Mouse (Mus musculus): Measurements from ENCODE around the gene Ccdc130. TPM values are rescaled to one million over a fixed set of nuclear protein-coding genes. Genes with fewer than 3 reads are reported as not detected.
A peak's percentile ranks its signal among the peaks of the same experiment; 100 is the strongest.

Gene Ccdc130
- polyA plus RNA-seq, 1 experiment from 2014 or later: 21.0 TPM

GRCm38 (mm10) chr8:84249257-84250170 lies 20.7 kb downstream of the Ccdc130 start, which contains the start of gene D8Ertd738e:
Gene D8Ertd738e (minus strand): TSS chr8:84249719.
- H3K36me3 ChIP-seq (ENCODE audit: control insufficient read depth, insufficient read depth, low read length): peaks cover 21% of the 10 kb centered on the region; the same call in 1 of the 2 replicates
- ATAC-seq (replicated peaks; ENCODE audit: low FRiP score) (peak; percentile 92), DNase-seq (ENCODE audit: low spot score) (peak; percentile 90)
- H3K9ac ChIP-seq (ENCODE audit: low read length): peak within 1 kb of the TSS; percentile 82
- no peaks in the 10 kb centered on the region for H3K9me3 ChIP-seq (ENCODE audit: control insufficient read depth, low read length)
- 3% methylated on average over 52 of the region's 52 CpGs for WGBS
- no peaks in the 10 kb centered on the region for H3K27me3 ChIP-seq (ENCODE audit: control insufficient read depth, insufficient read depth, low read length)
- peak within 1 kb of the TSS; percentile 94 for H3K4me3 ChIP-seq (ENCODE audit: low read depth, low read length)
- H3K27ac ChIP-seq (ENCODE audit: low read depth, low read length): no peak within 1 kb of the TSS
- no peaks in the 10 kb centered on the region for H3K4me1 ChIP-seq (replicated peaks; ENCODE audit: control insufficient read depth, insufficient read depth, low read length)
- peak within 1 kb of the TSS; percentile 69 for H3K4me2 ChIP-seq (ENCODE audit: low read depth, low read length, severe bottlenecking)

- Histone ChIP-seq H3K27ac (ENCODE audit: low read depth, low read length) (no peak overlapping the region), H3K4me3 (ENCODE audit: low read depth, low read length) (no peak overlapping the region), H3K27me3 (ENCODE audit: control insufficient read depth, insufficient read depth, low read length) (no peaks in the 10 kb centered on the region), H3K36me3 (ENCODE audit: control insufficient read depth, insufficient read depth, low read length) (peaks cover 13% of the 10 kb centered on the region; the same call in 1 of the 2 replicates), H3K9ac (ENCODE audit: low read length) (no peak overlapping the region), H3K4me2 (ENCODE audit: low read depth, low read length, severe bottlenecking) (no peak overlapping the region), H3K4me1 (replicated peaks; ENCODE audit: control insufficient read depth, insufficient read depth, low read length) (no peaks in the 10 kb centered on the region), H3K9me3 (ENCODE audit: control insufficient read depth, low read length) (no peaks in the 10 kb centered on the region)
- ATAC-seq (replicated peaks; ENCODE audit: low FRiP score) (no peak), DNase-seq (ENCODE audit: low spot score) (no peak)
- WGBS: 83% methylated on average over 2 of the region's 2 CpGs
Measured at GRCm38 (mm10) chr8:84241821-84242220, 28.4 kb downstream of the Ccdc130 start.

- H3K4me2 ChIP-seq (ENCODE audit: low read depth, low read length, severe bottlenecking): no peak overlapping the region
- H3K4me1 ChIP-seq (replicated peaks; ENCODE audit: control insufficient read depth, insufficient read depth, low read length): no peaks in the 10 kb centered on the region
- no peak overlapping the region for H3K27ac ChIP-seq (ENCODE audit: low read depth, low read length)
- H3K27me3 ChIP-seq (ENCODE audit: control insufficient read depth, insufficient read depth, low read length): no peaks in the 10 kb centered on the region
- H3K36me3 ChIP-seq (ENCODE audit: control insufficient read depth, insufficient read depth, low read length): peaks cover 10% of the 10 kb centered on the region; the same call in 1 of the 2 replicates
- ATAC-seq (replicated peaks; ENCODE audit: low FRiP score) (no peak), DNase-seq (ENCODE audit: low spot score) (no peak)
- no peaks in the 10 kb centered on the region for H3K9me3 ChIP-seq (ENCODE audit: control insufficient read depth, low read length)
- H3K9ac ChIP-seq (ENCODE audit: low read length): no peak overlapping the region
- WGBS: 66% methylated on average over 6 of the region's 6 CpGs
- no peak overlapping the region for H3K4me3 ChIP-seq (ENCODE audit: low read depth, low read length)
Measured at GRCm38 (mm10) chr8:84241167-84241566, 29.0 kb downstream of the Ccdc130 start.

- Histone ChIP-seq H3K9me3 (ENCODE audit: control insufficient read depth, low read length) (no peaks in the 10 kb centered on the region), H3K27ac (ENCODE audit: low read depth, low read length) (peak overlapping the region; percentile 65; the same call in 1 of the 2 replicates), H3K9ac (ENCODE audit: low read length) (peak overlapping the region; percentile 57), H3K27me3 (ENCODE audit: control insufficient read depth, insufficient read depth, low read length) (no peaks in the 10 kb centered on the region), H3K36me3 (ENCODE audit: control insufficient read depth, insufficient read depth, low read length) (peaks cover 6% of the 10 kb centered on the region; the same call in 1 of the 2 replicates), H3K4me2 (ENCODE audit: low read depth, low read length, severe bottlenecking) (peak overlapping the region; percentile 75), H3K4me1 (replicated peaks; ENCODE audit: control insufficient read depth, insufficient read depth, low read length) (no peaks in the 10 kb centered on the region), H3K4me3 (ENCODE audit: low read depth, low read length) (peak overlapping the region; percentile 47)
- ATAC-seq (replicated peaks; ENCODE audit: low FRiP score) (no peak), DNase-seq (ENCODE audit: low spot score) (no peak)
- 22% methylated on average over 19 of the region's 19 CpGs for WGBS
Measured at GRCm38 (mm10) chr8:84237542-84238229, 32.5 kb downstream of the Ccdc130 start.

GRCm38 (mm10) chr8:84236998-84237473 lies 33.1 kb downstream of the Ccdc130 start, which contains the start of gene Zswim4:
Gene Zswim4 (minus strand): TSS chr8:84237055.
- ATAC-seq (replicated peaks; ENCODE audit: low FRiP score) (peak; percentile 99), DNase-seq (ENCODE audit: low spot score) (peak; percentile 99)
- Histone ChIP-seq H3K36me3 (ENCODE audit: control insufficient read depth, insufficient read depth, low read length) (peaks cover 6% of the 10 kb centered on the region; the same call in 1 of the 2 replicates), H3K9me3 (ENCODE audit: control insufficient read depth, low read length) (no peaks in the 10 kb centered on the region), H3K27ac (ENCODE audit: low read depth, low read length) (peak within 1 kb of the TSS; percentile 65; the same call in 1 of the 2 replicates), H3K9ac (ENCODE audit: low read length) (peak within 1 kb of the TSS; percentile 93), H3K4me1 (replicated peaks; ENCODE audit: control insufficient read depth, insufficient read depth, low read length) (no peaks in the 10 kb centered on the region), H3K4me3 (ENCODE audit: low read depth, low read length) (peak within 1 kb of the TSS; percentile 90), H3K27me3 (ENCODE audit: control insufficient read depth, insufficient read depth, low read length) (no peaks in the 10 kb centered on the region), H3K4me2 (ENCODE audit: low read depth, low read length, severe bottlenecking) (peak within 1 kb of the TSS; percentile 92)
- under 1% methylated on average over 35 of the region's 35 CpGs for WGBS

- no peaks in the 10 kb centered on the region for H3K9me3 ChIP-seq (ENCODE audit: control insufficient read depth, low read length)
- WGBS: under 1% methylated on average over 26 of the region's 30 CpGs
- peak overlapping the region; percentile 92 for H3K4me2 ChIP-seq (ENCODE audit: low read depth, low read length, severe bottlenecking)
- H3K27ac ChIP-seq (ENCODE audit: low read depth, low read length): 0 out of 2 replicates have a peak overlapping the region, but pooled peaks have one; percentile 25
- H3K9ac ChIP-seq (ENCODE audit: low read length): peak overlapping the region; percentile 93
- peaks cover 6% of the 10 kb centered on the region; the same call in 1 of the 2 replicates for H3K36me3 ChIP-seq (ENCODE audit: control insufficient read depth, insufficient read depth, low read length)
- no peaks in the 10 kb centered on the region for H3K4me1 ChIP-seq (replicated peaks; ENCODE audit: control insufficient read depth, insufficient read depth, low read length)
- H3K4me3 ChIP-seq (ENCODE audit: low read depth, low read length): peak overlapping the region; percentile 90
- no peaks in the 10 kb centered on the region for H3K27me3 ChIP-seq (ENCODE audit: control insufficient read depth, insufficient read depth, low read length)
- DNase-seq (ENCODE audit: low spot score) (no peak), ATAC-seq (replicated peaks; ENCODE audit: low FRiP score) (no peak; the same call in 1 of the 2 replicates)
Measured at GRCm38 (mm10) chr8:84236410-84236997, 33.7 kb downstream of the Ccdc130 start.

GRCm38 (mm10) chr8:84235746-84236409 lies 34.3 kb downstream of the Ccdc130 start:
- ATAC-seq (replicated peaks; ENCODE audit: low FRiP score) (no peak), DNase-seq (ENCODE audit: low spot score) (no peak)
- Histone ChIP-seq H3K4me2 (ENCODE audit: low read depth, low read length, severe bottlenecking) (peak overlapping the region; percentile 92), H3K36me3 (ENCODE audit: control insufficient read depth, insufficient read depth, low read length) (peaks cover 6% of the 10 kb centered on the region; the same call in 1 of the 2 replicates), H3K27ac (ENCODE audit: low read depth, low read length) (no peak overlapping the region), H3K4me3 (ENCODE audit: low read depth, low read length) (peak overlapping the region; percentile 90), H3K9ac (ENCODE audit: low read length) (peak overlapping the region; percentile 93), H3K4me1 (replicated peaks; ENCODE audit: control insufficient read depth, insufficient read depth, low read length) (no peaks in the 10 kb centered on the region), H3K9me3 (ENCODE audit: control insufficient read depth, low read length) (no peaks in the 10 kb centered on the region), H3K27me3 (ENCODE audit: control insufficient read depth, insufficient read depth, low read length) (no peaks in the 10 kb centered on the region)
- WGBS: 44% methylated on average over 10 of the region's 10 CpGs
